Mouse (Mus musculus) liver, embryonic 16.5 days (tissue): ENCODE measurements at regions not wholly inside any gene's neighbourhood (a gene's known extent, or its start where the extent isn't known, plus 50 kb on each side); places are given as distances from the start of the nearest gene placed in this dataset.

Experiments used
- ATAC-seq: fragments of 200-750 bp; cut with Nextera tagmentation; 2 replicates; pipeline ENCODE4 v1.8.0; 2017; ENCODE audit warnings: low read depth, mild to moderate bottlenecking, moderate number of reproducible peaks, moderate library complexity
- H3K27ac ChIP-seq: fragments of 300-500 bp; sonication (generic); 2 replicates; pipeline ENCODE4 v1.5.1; 2014; ENCODE audit warnings: mild to moderate bottlenecking, low read length
- H3K27me3 ChIP-seq: fragments of 300-500 bp; sonication (generic); 2 replicates; pipeline ENCODE4 v1.6.1; 2014; ENCODE audit warnings: low read depth, low read length, mixed read lengths; ENCODE audit not compliant: control insufficient read depth, insufficient read depth
- H3K36me3 ChIP-seq: fragments of 300-500 bp; sonication (generic); 2 replicates; pipeline ENCODE4 v1.6.1; 2014; ENCODE audit warnings: mild to moderate bottlenecking; ENCODE audit not compliant: control insufficient read depth, insufficient read depth
- H3K4me1 ChIP-seq: fragments of 300-500 bp; sonication (generic); 2 replicates; pipeline ENCODE4 v1.6.1; 2014; ENCODE audit warnings: low read depth, low read length, mixed read lengths; ENCODE audit not compliant: control insufficient read depth
- H3K4me2 ChIP-seq: fragments of 300-500 bp; sonication (generic); 2 replicates; pipeline ENCODE4 v1.6.1; 2014; ENCODE audit warnings: low read depth, low read length, mixed read lengths
- H3K4me3 ChIP-seq: fragments of 300-500 bp; sonication (generic); 2 replicates; pipeline ENCODE4 v1.5.1; 2014; ENCODE audit warnings: low read depth, mild to moderate bottlenecking, low read length
- H3K9ac ChIP-seq: fragments of 300-500 bp; sonication (generic); 2 replicates; pipeline ENCODE4 v1.6.1; 2014; ENCODE audit warnings: low read depth, low read length
- H3K9me3 ChIP-seq: fragments of 300-500 bp; sonication (generic); replicated peaks from 2 replicates; pipeline ENCODE4 v1.6.1; 2016; ENCODE audit warnings: low read length; ENCODE audit not compliant: control insufficient read depth
- WGBS: fragments of 180-500 bp; shearing (Covaris S2); extraction: QIAGEN DNeasy Blood & Tissue Kit; methylation state at CpG from one replicate; pipeline ENCODE4 v1.1.7; 2014; ENCODE audit not compliant: insufficient replicate concordance; 5-methylcytosine and 5-hydroxymethylcytosine counted together

DNA sequence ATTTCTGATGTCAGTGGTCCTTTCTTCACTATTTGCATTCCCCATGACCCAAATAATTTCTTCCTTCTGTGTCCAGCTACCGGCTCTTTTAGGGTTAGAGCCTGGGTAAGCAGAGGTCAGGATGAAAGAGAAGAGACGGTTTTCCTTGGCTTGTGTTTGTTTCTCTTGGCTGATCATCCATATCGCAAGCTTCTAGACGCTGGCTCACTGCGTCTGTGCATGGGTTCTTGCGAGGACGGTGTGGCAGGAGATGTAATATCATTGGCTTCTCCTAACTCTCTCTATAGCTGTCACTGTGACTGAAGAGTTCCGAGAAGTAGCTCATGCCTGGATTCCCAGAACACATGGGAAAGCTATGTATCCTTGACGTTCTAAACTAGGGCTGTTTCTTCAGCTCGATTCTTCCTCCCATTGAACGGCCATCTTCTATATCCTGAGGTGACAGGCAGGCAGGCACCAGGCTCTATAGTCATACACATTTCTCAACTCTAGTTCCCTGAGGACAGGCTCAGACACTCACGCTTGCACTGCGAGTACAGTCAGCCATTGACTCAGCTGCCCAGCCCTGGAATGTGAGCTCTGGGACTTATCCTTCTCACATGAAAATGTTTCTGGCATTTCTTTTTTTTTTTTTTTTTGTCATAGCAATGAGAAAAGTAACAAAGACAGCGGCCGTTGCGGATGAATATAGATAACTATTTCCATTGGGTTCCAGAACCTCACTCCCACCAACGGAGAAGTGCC, 85.0 kb downstream of the Bach1 start:
- WGBS: 68% methylated on average over 17 of the region's 17 CpGs
- no peak for ATAC-seq
- Histone ChIP-seq H3K36me3 (no peaks in the 10 kb centered on the region), H3K9me3 (no peaks in the 10 kb centered on the region), H3K27me3 (no peaks in the 10 kb centered on the region), H3K4me3 (no peak overlapping the region), H3K27ac (no peak overlapping the region), H3K4me1 (no peaks in the 10 kb centered on the region), H3K9ac (no peak overlapping the region), H3K4me2 (no peak overlapping the region)

DNA sequence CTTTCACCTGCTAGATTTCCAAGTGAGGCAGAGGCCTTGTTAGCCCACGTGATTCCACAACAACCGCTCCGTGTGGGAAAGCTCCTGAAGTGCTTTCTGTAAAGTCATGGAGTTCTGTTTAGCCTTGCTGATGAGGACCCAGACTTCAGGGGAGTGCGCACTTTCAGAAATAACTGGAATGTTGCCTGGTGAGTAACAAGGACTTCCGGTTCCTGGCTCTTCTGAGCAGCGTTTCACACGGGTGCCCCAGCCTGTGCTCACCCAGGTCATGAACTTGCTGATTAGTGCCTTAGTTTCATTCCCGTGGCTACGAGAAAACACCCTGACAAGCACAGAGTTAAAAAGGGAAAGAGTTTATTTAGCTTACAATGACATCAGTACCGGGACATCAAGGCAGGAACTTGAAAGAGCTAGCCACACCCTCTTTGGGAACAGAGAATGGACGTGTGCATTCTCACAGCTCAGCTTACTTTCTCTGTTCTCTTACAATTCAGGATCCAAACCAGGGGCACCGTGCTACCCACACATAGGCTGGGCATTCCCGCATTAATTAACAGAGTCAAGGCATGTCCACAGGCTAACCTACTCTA, 85.8 kb downstream of the Bach1 start:
- 53% methylated on average over 13 of the region's 13 CpGs for WGBS
- Histone ChIP-seq H3K9ac (no peak overlapping the region), H3K36me3 (no peaks in the 10 kb centered on the region), H3K27me3 (no peaks in the 10 kb centered on the region), H3K4me1 (no peaks in the 10 kb centered on the region), H3K4me3 (no peak overlapping the region), H3K27ac (no peak overlapping the region), H3K9me3 (no peaks in the 10 kb centered on the region), H3K4me2 (no peak overlapping the region)
- ATAC-seq: no peak

DNA sequence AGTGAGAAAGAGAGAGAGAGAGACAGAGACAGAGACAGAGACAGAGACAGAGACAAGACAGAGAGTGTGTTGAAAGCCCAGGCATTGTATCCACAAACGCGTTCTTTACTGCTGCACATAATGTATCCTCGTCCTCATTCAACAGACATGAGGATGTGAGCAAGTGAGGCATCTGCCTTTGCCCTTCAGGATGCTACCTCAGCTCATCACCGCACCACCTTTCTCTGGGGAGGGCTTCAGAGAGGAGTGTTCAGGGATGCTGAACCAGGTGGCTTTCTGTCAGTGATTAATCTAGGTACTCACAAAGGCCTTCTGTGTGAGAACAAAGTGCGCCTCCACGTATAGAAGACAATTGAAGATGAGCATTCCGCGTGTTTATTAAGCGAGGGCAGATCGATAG, 90.8 kb downstream of the Bach1 start:
- Histone ChIP-seq H3K4me3 (no peak overlapping the region), H3K4me2 (no peak overlapping the region), H3K27me3 (no peaks in the 10 kb centered on the region), H3K9ac (no peak overlapping the region), H3K4me1 (no peaks in the 10 kb centered on the region), H3K9me3 (no peaks in the 10 kb centered on the region), H3K36me3 (no peaks in the 10 kb centered on the region), H3K27ac (no peak overlapping the region)
- WGBS: 74% methylated on average over 10 of the region's 10 CpGs
- no peak for ATAC-seq

DNA sequence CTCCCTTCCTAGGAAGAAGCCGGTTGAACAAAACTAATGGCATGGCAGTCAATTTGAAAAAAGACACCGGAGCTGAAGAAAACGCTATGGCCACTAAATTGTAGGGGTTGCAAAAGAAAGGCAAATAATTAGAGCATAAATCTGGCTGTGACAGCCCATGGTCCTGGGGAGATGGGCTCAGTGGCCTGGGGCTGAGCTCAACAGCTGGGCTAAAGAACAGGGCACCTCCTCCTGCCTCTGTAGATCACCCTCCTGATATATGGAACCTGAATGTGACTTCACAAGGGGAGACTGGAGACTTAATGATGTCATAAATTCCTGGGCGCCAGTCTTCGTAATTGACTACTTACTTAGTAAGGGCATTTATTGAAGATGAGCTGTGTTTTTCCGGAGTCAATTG, 91.2 kb downstream of the Bach1 start:
- Histone ChIP-seq H3K4me3 (no peak overlapping the region), H3K27ac (no peak overlapping the region), H3K4me1 (no peaks in the 10 kb centered on the region), H3K9me3 (no peaks in the 10 kb centered on the region), H3K27me3 (no peaks in the 10 kb centered on the region), H3K4me2 (no peak overlapping the region), H3K36me3 (no peaks in the 10 kb centered on the region), H3K9ac (no peak overlapping the region)
- 49% methylated on average over 6 of the region's 6 CpGs for WGBS
- ATAC-seq: no peak

- Histone ChIP-seq H3K4me2 (peak overlapping the region; percentile 47), H3K9ac (no peak overlapping the region), H3K27me3 (no peaks in the 10 kb centered on the region), H3K9me3 (no peaks in the 10 kb centered on the region), H3K4me3 (peak overlapping the region; percentile 24; the same call in 1 of the 2 replicates), H3K4me1 (no peaks in the 10 kb centered on the region), H3K27ac (no peak overlapping the region), H3K36me3 (no peaks in the 10 kb centered on the region)
- ATAC-seq: no peak
- 11% methylated on average over 20 of the region's 20 CpGs for WGBS
These were observed 97.9 kb downstream of the Bach1 start for GRCm38 (mm10) chr16:87796514-87797248.

DNA sequence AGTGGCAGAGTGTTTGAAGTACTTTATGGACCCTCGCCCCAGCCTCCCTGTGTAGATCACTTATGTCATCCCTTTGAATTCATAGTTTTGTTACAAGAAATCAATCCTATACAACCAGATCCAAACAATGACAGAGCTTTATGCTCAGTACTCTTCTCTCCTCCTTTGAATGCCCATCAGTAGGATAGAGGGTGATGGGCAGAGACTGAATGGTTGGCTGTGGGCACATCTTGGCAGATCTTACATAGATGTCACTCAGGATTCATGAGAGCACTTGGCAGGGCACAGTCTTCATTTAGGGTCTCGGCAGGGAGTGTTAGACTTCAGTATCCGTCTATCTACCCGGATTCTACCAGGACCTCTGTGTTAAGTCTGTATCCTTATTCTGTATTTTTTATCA, 103.6 kb downstream of the Bach1 start:
- H3K27me3 ChIP-seq: no peaks in the 10 kb centered on the region
- no peak overlapping the region for H3K27ac ChIP-seq
- H3K9me3 ChIP-seq: no peaks in the 10 kb centered on the region
- no peak overlapping the region for H3K4me2 ChIP-seq
- H3K4me1 ChIP-seq: no peaks in the 10 kb centered on the region
- ATAC-seq: no peak
- no peak overlapping the region for H3K4me3 ChIP-seq
- 64% methylated on average over 4 of the region's 4 CpGs for WGBS
- H3K9ac ChIP-seq: no peak overlapping the region
- H3K36me3 ChIP-seq: no peaks in the 10 kb centered on the region

DNA sequence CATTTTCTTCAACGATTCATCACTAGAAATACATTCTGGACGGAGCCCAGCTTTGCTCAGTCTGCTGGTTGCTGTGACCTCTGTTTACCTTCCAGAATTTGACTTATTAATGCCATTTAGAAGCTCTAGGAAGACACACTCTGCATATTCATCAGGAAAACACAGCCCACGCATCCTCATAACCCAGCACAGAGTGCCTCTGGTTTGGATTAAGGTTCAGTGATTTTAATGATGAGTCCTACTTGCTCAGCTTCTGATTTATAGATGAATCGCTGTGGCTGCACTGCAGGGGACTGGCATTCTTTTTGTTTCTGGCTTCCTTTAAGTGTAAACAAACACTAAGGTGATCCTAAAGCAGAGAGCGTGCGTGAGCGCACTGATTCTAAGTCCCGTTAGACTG, 118.8 kb downstream of the Bach1 start:
- Histone ChIP-seq H3K9me3 (no peaks in the 10 kb centered on the region), H3K36me3 (no peaks in the 10 kb centered on the region), H3K4me1 (no peaks in the 10 kb centered on the region), H3K27me3 (no peaks in the 10 kb centered on the region), H3K27ac (no peak overlapping the region), H3K4me2 (no peak overlapping the region), H3K4me3 (no peak overlapping the region), H3K9ac (no peak overlapping the region)
- WGBS: 63% methylated on average over 8 of the region's 8 CpGs
- no peak for ATAC-seq

- no peaks in the 10 kb centered on the region for H3K36me3 ChIP-seq
- no peaks in the 10 kb centered on the region for H3K9me3 ChIP-seq
- H3K27ac ChIP-seq: no peak overlapping the region
- no peak overlapping the region for H3K4me3 ChIP-seq
- no peak overlapping the region for H3K9ac ChIP-seq
- no peaks in the 10 kb centered on the region for H3K27me3 ChIP-seq
- H3K4me1 ChIP-seq: no peaks in the 10 kb centered on the region
- ATAC-seq: no peak
- WGBS: 67% methylated on average over 7 of the region's 7 CpGs
- H3K4me2 ChIP-seq: no peak overlapping the region
These were observed 135.6 kb downstream of the Bach1 start for GRCm38 (mm10) chr16:87834296-87834695.

DNA sequence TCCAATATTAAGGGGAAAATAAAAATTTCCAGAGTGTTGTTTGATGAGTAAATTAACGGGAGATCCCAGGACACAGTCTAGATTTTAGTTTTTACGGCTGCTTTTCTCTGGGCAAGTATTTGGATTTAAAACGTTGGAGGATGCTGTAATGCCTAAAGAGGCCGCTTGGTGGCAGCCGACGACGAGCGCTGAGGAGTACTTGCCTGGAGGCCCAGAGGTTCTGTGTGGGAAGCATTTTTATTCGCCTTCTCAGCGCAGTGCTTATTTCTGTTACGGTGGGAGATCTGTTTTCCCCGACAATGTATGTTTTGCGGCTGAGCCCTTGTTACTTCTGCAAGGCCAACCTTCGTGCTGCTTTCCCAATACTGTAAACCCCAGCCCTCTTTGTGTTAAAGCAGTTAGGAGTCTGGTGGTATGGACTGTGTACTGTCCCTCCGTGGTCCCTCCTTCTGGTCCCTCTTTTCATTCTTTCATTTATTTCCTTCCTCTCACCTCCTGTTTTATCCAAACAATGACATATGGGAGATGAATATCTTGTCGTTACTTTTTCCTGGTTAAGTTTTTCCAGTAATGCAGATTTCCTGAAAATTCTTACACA, 142.3 kb downstream of the Bach1 start:
- no peak overlapping the region for H3K27ac ChIP-seq
- no peaks in the 10 kb centered on the region for H3K4me1 ChIP-seq
- H3K36me3 ChIP-seq: no peaks in the 10 kb centered on the region
- ATAC-seq: no peak
- WGBS: 15% methylated on average over 16 of the region's 16 CpGs
- H3K4me3 ChIP-seq: no peak overlapping the region
- H3K4me2 ChIP-seq: no peak overlapping the region
- no peaks in the 10 kb centered on the region for H3K9me3 ChIP-seq
- no peak overlapping the region for H3K9ac ChIP-seq
- no peaks in the 10 kb centered on the region for H3K27me3 ChIP-seq
